Mouse (Mus musculus) splenic B cell, adult 2 months (primary cell): ENCODE data around the gene Sh3bgr.

Experiments used
- DNase-seq: peaks from one replicate; pipeline ENCODE4 v3.0.0-alpha.2; 2011; ENCODE audit warnings: low read depth, low spot score
- H3K27me3 ChIP-seq: 2 replicates; pipeline ENCODE4 v1.6.1; 2012; ENCODE audit warnings: mild to moderate bottlenecking, low read length, moderate library complexity, mixed read lengths; ENCODE audit not compliant: control insufficient read depth, poor library complexity, insufficient read depth, severe bottlenecking
- H3K36me3 ChIP-seq: 2 replicates; pipeline ENCODE4 v1.6.1; 2012; ENCODE audit warnings: mild to moderate bottlenecking, low read length, moderate library complexity, mixed read lengths; ENCODE audit not compliant: control insufficient read depth, poor library complexity, insufficient read depth, severe bottlenecking

Gene Sh3bgr

GRCm38 (mm10) chr16:96179156-96179555, 21.1 kb upstream of the Sh3bgr start:
- no peak for DNase-seq
- Histone ChIP-seq H3K27me3 (no peaks in the 10 kb centered on the region), H3K36me3 (no peaks in the 10 kb centered on the region)

GRCm38 (mm10) chr16:96187619-96188018, 12.6 kb upstream of the Sh3bgr start:
- Histone ChIP-seq H3K27me3 (no peaks in the 10 kb centered on the region), H3K36me3 (no peaks in the 10 kb centered on the region)
- DNase-seq: no peak

DNA sequence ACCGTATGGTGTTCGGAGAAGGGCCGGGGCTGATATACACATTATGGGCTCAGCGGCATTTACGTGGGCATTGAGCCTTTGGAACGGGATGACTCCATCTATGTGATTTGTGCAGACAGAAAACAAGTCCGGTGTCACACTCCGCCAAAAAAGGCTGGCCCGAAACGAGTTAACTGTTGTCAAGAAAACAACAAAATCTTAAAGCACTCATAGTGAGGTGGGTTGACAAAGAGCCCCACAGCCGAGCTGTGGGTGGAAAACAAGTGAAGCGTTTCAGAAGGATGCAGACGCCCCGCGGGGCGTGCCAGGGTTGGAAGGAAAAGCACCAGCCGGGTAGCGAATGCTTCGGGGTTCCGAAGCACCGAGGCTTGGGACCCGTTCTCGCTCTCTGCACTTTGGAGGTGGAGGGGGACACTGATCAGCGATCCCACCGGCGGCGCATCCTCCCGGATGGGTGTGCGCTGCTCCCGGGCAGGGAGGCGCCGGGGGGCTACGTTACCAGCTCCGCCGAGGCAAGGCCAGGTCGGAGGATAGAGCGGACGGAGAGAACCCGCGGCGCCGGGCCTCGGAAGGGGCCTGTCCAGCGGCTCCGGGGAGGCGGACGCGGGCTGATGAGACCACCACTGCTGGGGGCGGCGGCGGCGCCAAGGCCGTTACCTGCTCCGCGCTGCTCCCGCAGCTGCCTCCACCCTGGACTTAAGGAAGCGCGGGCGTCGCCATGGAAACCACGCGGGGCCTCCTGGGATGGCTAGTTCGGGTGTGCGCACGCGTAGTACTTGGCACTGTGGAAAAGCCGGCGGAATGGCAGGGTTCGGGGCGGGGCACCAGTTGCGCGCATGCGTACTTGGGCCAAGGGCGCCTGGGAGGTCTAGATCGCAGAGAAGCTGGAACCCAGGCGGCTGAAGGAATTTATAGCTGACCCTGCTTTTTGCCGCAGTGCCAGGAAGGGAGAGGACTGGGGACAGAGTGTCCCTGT, 8.4 kb upstream of the Sh3bgr start, which contains the start of gene Lca5l:
Gene Lca5l (minus strand): TSS at position 741 of the 976 bp plus-strand sequence.
- peak; percentile 93 for DNase-seq
- Histone ChIP-seq H3K27me3 (no peaks in the 10 kb centered on the region), H3K36me3 (no peaks in the 10 kb centered on the region)

DNA sequence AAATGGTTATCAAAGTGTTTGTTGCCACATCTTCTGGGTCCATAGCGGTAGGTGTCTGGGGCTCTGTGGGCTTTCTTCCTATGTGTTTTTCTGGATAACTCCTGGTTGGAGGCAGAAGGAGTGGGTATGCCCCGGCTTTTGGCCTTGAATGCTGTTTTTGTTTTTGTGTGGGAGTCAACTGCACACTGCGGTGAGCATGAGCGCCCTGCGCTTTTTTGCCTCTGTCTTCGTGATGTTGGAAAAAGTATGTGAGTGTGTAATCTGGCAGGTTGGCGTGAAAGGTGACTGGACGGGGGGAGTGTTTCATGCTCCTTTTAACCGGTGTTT, 415 bp downstream of the Sh3bgr start:
- no peaks in the 10 kb centered on the region for H3K27me3 ChIP-seq
- DNase-seq: no peak
- no peaks in the 10 kb centered on the region for H3K36me3 ChIP-seq

- DNase-seq: no peak
- no peaks in the 10 kb centered on the region for H3K36me3 ChIP-seq
- no peaks in the 10 kb centered on the region for H3K27me3 ChIP-seq
These were observed 1.4 kb downstream of the Sh3bgr start for GRCm38 (mm10) chr16:96201485-96202232.

GRCm38 (mm10) chr16:96209789-96210188, 9.5 kb downstream of the Sh3bgr start:
- Histone ChIP-seq H3K36me3 (no peaks in the 10 kb centered on the region), H3K27me3 (no peaks in the 10 kb centered on the region)
- no peak for DNase-seq

- Histone ChIP-seq H3K27me3 (no peaks in the 10 kb centered on the region), H3K36me3 (no peaks in the 10 kb centered on the region)
- peak; percentile 52 for DNase-seq
These were observed 10.6 kb downstream of the Sh3bgr start for GRCm38 (mm10) chr16:96210856-96211255.

DNA sequence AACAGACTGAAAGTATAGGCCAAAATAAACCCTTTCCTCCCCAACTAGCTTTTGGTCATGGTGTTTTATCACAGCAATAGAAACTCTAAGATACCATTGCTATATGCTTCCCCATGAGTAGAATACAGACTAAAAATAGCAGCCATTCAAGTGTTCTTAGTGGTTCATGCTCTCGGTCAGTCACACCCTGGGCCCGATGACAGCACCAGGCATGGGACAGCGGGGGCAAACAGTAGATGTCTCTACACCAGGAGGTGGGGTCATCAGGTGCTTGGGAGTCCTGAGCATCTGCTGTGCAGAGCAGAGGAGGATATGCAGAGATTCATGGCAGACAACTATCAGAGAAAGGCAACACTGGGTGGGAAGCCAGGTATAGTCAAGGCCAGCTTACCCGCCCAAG, 12.8 kb downstream of the Sh3bgr start:
- Histone ChIP-seq H3K36me3 (no peaks in the 10 kb centered on the region), H3K27me3 (no peaks in the 10 kb centered on the region)
- DNase-seq: no peak

- no peaks in the 10 kb centered on the region for H3K27me3 ChIP-seq
- H3K36me3 ChIP-seq: no peaks in the 10 kb centered on the region
- peak; percentile 39 for DNase-seq
These were observed 21.2 kb downstream of the Sh3bgr start for GRCm38 (mm10) chr16:96221491-96221890.

DNA sequence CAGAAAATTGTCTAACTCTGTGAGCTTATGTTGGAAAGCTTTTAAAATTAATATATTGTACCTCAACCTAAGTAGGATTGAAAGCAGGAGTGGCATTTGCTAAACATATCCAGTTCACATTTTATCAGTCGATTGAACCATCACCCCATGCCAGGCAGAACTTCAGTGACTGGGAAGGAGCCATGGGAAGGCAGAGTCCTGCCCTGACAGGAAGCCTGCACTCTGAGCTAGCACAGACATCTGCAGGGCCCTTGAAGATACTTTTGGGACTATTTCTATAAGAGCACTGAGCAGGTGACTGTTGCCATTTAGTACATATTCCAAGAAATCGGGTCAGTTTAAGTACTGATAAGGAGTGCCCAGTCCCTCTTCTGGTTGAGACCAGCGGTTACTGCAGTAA, 21.7 kb downstream of the Sh3bgr start:
- Histone ChIP-seq H3K27me3 (no peaks in the 10 kb centered on the region), H3K36me3 (no peaks in the 10 kb centered on the region)
- no peak for DNase-seq

DNA sequence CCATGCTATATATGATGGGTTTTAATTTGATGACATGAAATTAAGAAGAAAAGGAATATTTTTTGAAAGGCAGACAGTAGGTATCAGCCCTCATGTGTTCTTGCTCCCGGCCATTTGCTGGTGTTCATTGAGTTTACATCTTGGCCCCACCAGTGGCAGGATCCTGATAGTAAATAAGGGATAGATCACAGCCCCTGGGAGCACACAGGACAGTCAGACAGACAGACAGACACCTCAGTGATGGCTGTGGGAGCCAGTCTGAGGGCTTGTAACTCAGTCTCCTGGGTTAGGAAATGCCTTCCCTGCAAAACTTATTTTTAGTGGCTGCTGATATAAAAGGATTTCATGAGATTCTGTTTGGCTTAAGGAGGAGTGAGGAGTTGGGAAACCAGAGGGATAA, 22.2 kb downstream of the Sh3bgr start:
- H3K27me3 ChIP-seq: no peaks in the 10 kb centered on the region
- H3K36me3 ChIP-seq: no peaks in the 10 kb centered on the region
- DNase-seq: no peak

DNA sequence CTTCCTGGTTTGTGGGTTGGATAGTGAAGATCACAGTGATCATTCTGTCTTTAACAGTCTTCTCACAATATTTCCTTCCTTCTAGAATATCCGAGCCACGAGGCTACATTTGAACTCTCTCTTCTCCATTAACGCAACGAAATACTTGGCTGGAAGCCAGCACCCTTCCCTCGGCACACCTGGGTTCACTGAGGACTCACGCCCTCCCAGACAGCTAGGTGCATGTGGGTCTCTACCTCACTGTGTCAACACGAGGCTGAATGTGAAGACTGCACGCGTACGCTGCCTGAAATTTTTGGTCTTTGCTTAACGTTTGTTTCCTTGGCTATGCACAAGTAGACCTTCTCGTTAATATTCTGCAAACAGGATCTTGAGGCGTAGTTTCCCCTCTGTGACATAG, 28.2 kb downstream of the Sh3bgr start:
- no peak for DNase-seq
- Histone ChIP-seq H3K27me3 (no peaks in the 10 kb centered on the region), H3K36me3 (no peaks in the 10 kb centered on the region)

- H3K36me3 ChIP-seq: no peaks in the 10 kb centered on the region
- DNase-seq: no peak
- H3K27me3 ChIP-seq: no peaks in the 10 kb centered on the region
These were observed 28.9 kb downstream of the Sh3bgr start for GRCm38 (mm10) chr16:96229044-96229555.

GRCm38 (mm10) chr16:96230411-96230810, 30.2 kb downstream of the Sh3bgr start:
- Histone ChIP-seq H3K27me3 (no peaks in the 10 kb centered on the region), H3K36me3 (no peaks in the 10 kb centered on the region)
- DNase-seq: peak; percentile 74

- no peaks in the 10 kb centered on the region for H3K27me3 ChIP-seq
- no peaks in the 10 kb centered on the region for H3K36me3 ChIP-seq
- DNase-seq: no peak
These were observed 31.0 kb downstream of the Sh3bgr start for GRCm38 (mm10) chr16:96231251-96231650.
